In genomic region chr7:84343160-84343559, GRCm38 (mm10) we compare ENCODE assay signal across 17 mouse cellular contexts.
DNase-seq lines count a peak whose midpoint lies in the region; ATAC-seq and TF ChIP-seq lines count a peak whose summit lies in the region.
"Had no signal": no experiment of that assay in that cellular context is flagged by ENCODE, and none has a peak within 500 bp of the region (broad histone marks: within the 10 kb centered on the region; RNA-seq: fewer than 3 reads in every experiment).

No protein-coding gene starts in this region.

- no peak for TF ChIP-seq EP300 in MEL (IDR thresholded peaks at IDR 0.05; ENCODE audit: low read depth in 1 of 2, low read length in 2 of 2)
- no peak for TF ChIP-seq EP300 in stomach, postnatal 0 days (optimal IDR thresholded peaks at IDR 0.05)

- no peaks in the 10 kb centered on the region for H3K4me1 ChIP-seq in kidney, adult 2 months (ENCODE audit: control insufficient read depth, insufficient read depth, low read length)
- no peaks in the 10 kb centered on the region for H3K4me1 ChIP-seq in kidney, embryonic 16.5 days (ENCODE audit: insufficient read depth, low read length)
- H3K4me1 ChIP-seq in midbrain, postnatal 0 days (ENCODE audit: insufficient read depth, low read length) = no peaks in the 10 kb centered on the region; the same call in 1 of the 2 replicates
- H3K4me1 ChIP-seq in midbrain, embryonic 13.5 days (replicated peaks) = no peaks in the 10 kb centered on the region
- H3K4me1 ChIP-seq in MEL (ENCODE audit: control insufficient read depth in 1 of 2, insufficient read depth in 2 of 2, low read length in 2 of 2) = no peaks in the 10 kb centered on the region
- no peaks in the 10 kb centered on the region; the same call in 1 of the 2 replicates for H3K4me1 ChIP-seq in stomach, postnatal 0 days (replicated peaks; ENCODE audit: control insufficient read depth, insufficient read depth)
- H3K4me1 ChIP-seq: hindbrain, embryonic 12.5 days had no signal

- DNase-seq in kidney, adult 2 months = no peak
- no peak for DNase-seq in midbrain, postnatal 0 days (ENCODE audit: low spot score)
- DNase-seq in MEL (ENCODE audit: low read depth, low spot score) = peak; percentile 4
- no peak for DNase-seq in stomach, postnatal 0 days (ENCODE audit: low spot score)
- DNase-seq in frontal cortex, postnatal 25 days (ENCODE audit: low spot score in 2 of 2) = no peak
- DNase-seq: cerebellum, postnatal 25 days; kidney, adult 18-20 months; thymus, postnatal 14 days had no signal

- no peaks in the 10 kb centered on the region for H3K27me3 ChIP-seq in kidney, adult 2 months (replicated peaks; ENCODE audit: control insufficient read depth, insufficient read depth, low read length)
- H3K27me3 ChIP-seq in kidney, embryonic 16.5 days (ENCODE audit: insufficient read depth, low read length) = no peaks in the 10 kb centered on the region
- H3K27me3 ChIP-seq in midbrain, postnatal 0 days (ENCODE audit: insufficient read depth, low read length) = no peaks in the 10 kb centered on the region
- no peaks in the 10 kb centered on the region for H3K27me3 ChIP-seq in midbrain, embryonic 13.5 days
- H3K27me3 ChIP-seq in MEL (ENCODE audit: control insufficient read depth in 1 of 2, insufficient read depth in 2 of 2, low read length in 2 of 2) = no peaks in the 10 kb centered on the region
- no peaks in the 10 kb centered on the region for H3K27me3 ChIP-seq in stomach, postnatal 0 days (ENCODE audit: control insufficient read depth, insufficient read depth, low read length)
- H3K27me3 ChIP-seq: heart, embryonic 15.5 days; hindbrain, embryonic 12.5 days; limb, embryonic 13.5 days; neural tube, embryonic 15.5 days; stomach, embryonic 15.5 days had no signal

- no peak for ATAC-seq in kidney, embryonic 16.5 days (ENCODE audit: low FRiP score, low TSS enrichment)
- ATAC-seq in midbrain, postnatal 0 days (ENCODE audit: low FRiP score) = no peak
- no peak for ATAC-seq in midbrain, embryonic 13.5 days
- ATAC-seq in stomach, postnatal 0 days (ENCODE audit: low FRiP score, low TSS enrichment) = no peak
- ATAC-seq: activated CD4-positive, CD25-positive, alpha-beta regulatory T cell, adult 4 months had no signal

- H3K36me3 ChIP-seq in kidney, adult 2 months (ENCODE audit: control insufficient read depth, insufficient read depth, low read length) = no peaks in the 10 kb centered on the region; the same call in 1 of the 2 replicates
- peaks cover 17% of the 10 kb centered on the region for H3K36me3 ChIP-seq in kidney, embryonic 16.5 days (ENCODE audit: insufficient read depth, low read length)
- H3K36me3 ChIP-seq in midbrain, postnatal 0 days (ENCODE audit: insufficient read depth, low read length) = peaks cover 34% of the 10 kb centered on the region
- peaks cover 90% of the 10 kb centered on the region for H3K36me3 ChIP-seq in midbrain, embryonic 13.5 days
- H3K36me3 ChIP-seq in MEL (ENCODE audit: control insufficient read depth in 1 of 2, insufficient read depth in 2 of 2, low read length in 2 of 2) = no peaks in the 10 kb centered on the region
- no peaks in the 10 kb centered on the region for H3K36me3 ChIP-seq in stomach, postnatal 0 days (ENCODE audit: control insufficient read depth, insufficient read depth, low read length)
- H3K36me3 ChIP-seq: G1E; heart, embryonic 15.5 days; stomach, embryonic 15.5 days had no signal

- no peak overlapping the region for H3K4me3 ChIP-seq in kidney, adult 2 months (ENCODE audit: insufficient read depth, low read depth, low read length)
- H3K4me3 ChIP-seq in kidney, embryonic 16.5 days (ENCODE audit: low read length) = no peak overlapping the region
- no peak overlapping the region for H3K4me3 ChIP-seq in midbrain, postnatal 0 days (ENCODE audit: low read depth, low read length)
- H3K4me3 ChIP-seq in midbrain, embryonic 13.5 days (replicated peaks) = no peak overlapping the region
- H3K4me3 ChIP-seq in MEL (ENCODE audit: control insufficient read depth in 1 of 2, insufficient read depth in 1 of 2, low read depth in 2 of 2, low read length in 2 of 2) = no peak overlapping the region
- no peak overlapping the region for H3K4me3 ChIP-seq in stomach, postnatal 0 days (ENCODE audit: low read depth, low read length)
- H3K4me3 ChIP-seq: heart, embryonic 15.5 days; hindbrain, embryonic 12.5 days; limb, embryonic 13.5 days; neural tube, embryonic 15.5 days; stomach, embryonic 15.5 days had no signal

- 96% methylated on average over 3 of the region's 3 CpGs for WGBS in kidney, adult 2 months
- WGBS in kidney, embryonic 16.5 days = 95% methylated on average over 3 of the region's 3 CpGs
- WGBS in midbrain, postnatal 0 days = 98% methylated on average over 3 of the region's 3 CpGs
- WGBS in midbrain, embryonic 13.5 days = 99% methylated on average over 3 of the region's 3 CpGs
- WGBS in stomach, postnatal 0 days = 95% methylated on average over 3 of the region's 3 CpGs

- no peak overlapping the region for H3K9ac ChIP-seq in kidney, embryonic 16.5 days (replicated peaks; ENCODE audit: low read length)
- H3K9ac ChIP-seq in midbrain, postnatal 0 days (replicated peaks; ENCODE audit: low read length, poor library complexity, severe bottlenecking) = no peak overlapping the region
- H3K9ac ChIP-seq in midbrain, embryonic 13.5 days (replicated peaks) = no peak overlapping the region
- no peak overlapping the region for H3K9ac ChIP-seq in MEL (ENCODE audit: control insufficient read depth, low read depth, low read length, poor library complexity, severe bottlenecking)
- H3K9ac ChIP-seq in stomach, postnatal 0 days (ENCODE audit: low read length) = no peak overlapping the region
- H3K9ac ChIP-seq: heart, embryonic 15.5 days; hindbrain, embryonic 12.5 days; limb, embryonic 13.5 days; neural tube, embryonic 15.5 days; stomach, embryonic 15.5 days had no signal

- no peaks in the 10 kb centered on the region for H3K79me2 ChIP-seq in MEL (ENCODE audit: control insufficient read depth, insufficient read depth, low read length, poor library complexity)

- peak; percentile 46 for TF ChIP-seq RAD21 in MEL (IDR thresholded peaks at IDR 0.05; ENCODE audit: low read depth, low read length)

- H3K9me3 ChIP-seq in kidney, embryonic 16.5 days (ENCODE audit: low read length) = peaks cover 3% of the 10 kb centered on the region; the same call in 1 of the 2 replicates
- H3K9me3 ChIP-seq in midbrain, postnatal 0 days (ENCODE audit: low read length) = no peaks in the 10 kb centered on the region
- H3K9me3 ChIP-seq in midbrain, embryonic 13.5 days = 0 out of 2 replicates have a peak, but pooled peaks cover 8% of the 10 kb centered on the region
- H3K9me3 ChIP-seq in MEL (replicated peaks; ENCODE audit: insufficient read depth, low read length) = no peaks in the 10 kb centered on the region
- H3K9me3 ChIP-seq in stomach, postnatal 0 days (ENCODE audit: control insufficient read depth, low read length) = no peaks in the 10 kb centered on the region
- H3K9me3 ChIP-seq: heart, embryonic 15.5 days; neural tube, embryonic 15.5 days; stomach, embryonic 15.5 days had no signal

- TF ChIP-seq CTCF in kidney, adult 2 months (conservative IDR thresholded peaks at IDR 0.05; ENCODE audit: insufficient read depth, insufficient read length, low read depth, low read length) = 0 out of 2 replicates have a peak, but pooled peaks have one; percentile 3
- TF ChIP-seq CTCF in midbrain, postnatal 0 days (IDR thresholded peaks at IDR 0.05) = peak; percentile 51
- TF ChIP-seq CTCF in MEL (IDR thresholded peaks at IDR 0.05 in 2 of 3, conservative IDR thresholded peaks at IDR 0.05 in 1 of 3; ENCODE audit: control insufficient read depth in 1 of 3, insufficient read depth in 1 of 3, low read depth in 2 of 3, low read length in 3 of 3, poor library complexity in 1 of 3, severe bottlenecking in 1 of 3) = peak in 2 of 3 experiments; percentile 36 to 43; a peak in 4 of 6 replicates
- peak; percentile 35; the same call in 1 of the 2 replicates for TF ChIP-seq CTCF in stomach, postnatal 0 days (IDR thresholded peaks at IDR 0.05; ENCODE audit: low read depth)

- no peak for TF ChIP-seq POLR2A in kidney, adult 2 months (IDR thresholded peaks at IDR 0.05; ENCODE audit: low read depth, low read length)
- no peak for TF ChIP-seq POLR2A in MEL (IDR thresholded peaks at IDR 0.05; ENCODE audit: control insufficient read depth in 1 of 2, insufficient read depth in 1 of 2, low read depth in 1 of 2, low read length in 2 of 2, poor library complexity in 1 of 2)

- no peak overlapping the region for H3K4me2 ChIP-seq in kidney, embryonic 16.5 days (replicated peaks; ENCODE audit: low read depth, low read length)
- H3K4me2 ChIP-seq in midbrain, postnatal 0 days (ENCODE audit: low read depth, low read length, poor library complexity, severe bottlenecking) = no peak overlapping the region
- no peak overlapping the region for H3K4me2 ChIP-seq in midbrain, embryonic 13.5 days (replicated peaks)
- no peak overlapping the region for H3K4me2 ChIP-seq in stomach, postnatal 0 days (replicated peaks; ENCODE audit: low read depth)
- H3K4me2 ChIP-seq: heart, embryonic 15.5 days; hindbrain, embryonic 12.5 days; limb, embryonic 13.5 days; neural tube, embryonic 15.5 days; stomach, embryonic 15.5 days had no signal

- H3K27ac ChIP-seq in kidney, adult 2 months (ENCODE audit: insufficient read depth, low read depth, low read length) = no peak overlapping the region
- no peak overlapping the region for H3K27ac ChIP-seq in kidney, embryonic 16.5 days (ENCODE audit: low read length)
- no peak overlapping the region for H3K27ac ChIP-seq in midbrain, postnatal 0 days (ENCODE audit: low read depth, low read length)
- no peak overlapping the region for H3K27ac ChIP-seq in midbrain, embryonic 13.5 days
- H3K27ac ChIP-seq in MEL (ENCODE audit: control insufficient read depth, low read depth, low read length) = no peak overlapping the region
- no peak overlapping the region for H3K27ac ChIP-seq in stomach, postnatal 0 days (replicated peaks)
- H3K27ac ChIP-seq: heart, embryonic 15.5 days; hindbrain, embryonic 12.5 days; limb, embryonic 13.5 days; neural tube, embryonic 15.5 days; stomach, embryonic 15.5 days had no signal

TF ChIP-seq in MEL, 35 proteins besides CTCF, POLR2A, EP300 and RAD21:
- no peak for TF ChIP-seq SIN3A (IDR thresholded peaks at IDR 0.05; ENCODE audit: low read length)
- TF ChIP-seq CHD1 (IDR thresholded peaks at IDR 0.05; ENCODE audit: low read depth, low read length) = no peak
- no peak for TF ChIP-seq GATA1 (IDR thresholded peaks at IDR 0.05; ENCODE audit: low read depth, low read length)
- no peak for TF ChIP-seq BHLHE40 (IDR thresholded peaks at IDR 0.05; ENCODE audit: borderline replicate concordance, low read depth, low read length)
- no peak for TF ChIP-seq JUND (IDR thresholded peaks at IDR 0.05; ENCODE audit: low read depth, low read length)
- no peak for TF ChIP-seq POLR2AphosphoS2 (IDR thresholded peaks at IDR 0.05; ENCODE audit: low read length)
- TF ChIP-seq SMC3 (IDR thresholded peaks at IDR 0.05; ENCODE audit: low read depth, low read length) = peak; percentile 31; the same call in 1 of the 2 replicates
TF ChIP-seq in MEL: peak in this region for 1.
